Mouse (Mus musculus) kidney, adult 2 months (tissue): Measurements from ENCODE around the gene Prrg2. TPM values are rescaled to one million over a fixed set of nuclear protein-coding genes. Genes with fewer than 3 reads are reported as not detected.

Experiments used
- DNase-seq: peaks from one replicate; pipeline ENCODE4 v3.0.0; 2021
- H3K27ac ChIP-seq: fragments of 200-500 bp; 2 replicates; pipeline ENCODE4 v1.5.1; 2012; ENCODE audit warnings: low read depth, low read length, control low read depth, inconsistent platforms; ENCODE audit not compliant: insufficient read depth
- H3K27me3 ChIP-seq: fragments of 200-500 bp; replicated peaks from 2 replicates; pipeline ENCODE4 v1.6.1; 2012; ENCODE audit warnings: mild to moderate bottlenecking, moderate library complexity, low read length, inconsistent platforms; ENCODE audit not compliant: control insufficient read depth, insufficient read depth
- H3K36me3 ChIP-seq: fragments of 200-500 bp; 2 replicates; pipeline ENCODE4 v1.6.1; 2012; ENCODE audit warnings: mild to moderate bottlenecking, moderate library complexity, low read length, inconsistent platforms; ENCODE audit not compliant: control insufficient read depth, insufficient read depth
- H3K4me1 ChIP-seq: fragments of 200-500 bp; 2 replicates; pipeline ENCODE4 v1.6.1; 2011; ENCODE audit warnings: low read length; ENCODE audit not compliant: control insufficient read depth, insufficient read depth
- H3K4me3 ChIP-seq: fragments of 200-500 bp; 2 replicates; pipeline ENCODE4 v1.5.1; 2011; ENCODE audit warnings: mild to moderate bottlenecking, low read depth, low read length, control low read depth; ENCODE audit not compliant: insufficient read depth
- CTCF ChIP-seq: fragments of 200-500 bp; conservative IDR thresholded peaks from 2 replicates; pipeline ENCODE4 v1.5.1; 2011; ENCODE audit warnings: low read depth, mild to moderate bottlenecking, control low read depth, low read length, moderate library complexity, mixed read lengths; ENCODE audit not compliant: insufficient read depth, insufficient read length
- POLR2A ChIP-seq: fragments of 200-500 bp; IDR thresholded peaks from one replicate; pipeline ENCODE4 v1.6.1; 2011; ENCODE audit warnings: low read depth, low read length, control low read depth
- WGBS: fragments of 180-500 bp; shearing (Covaris S2); methylation state at CpG from one replicate; pipeline ENCODE4 v1.1.7; 2018; 5-methylcytosine and 5-hydroxymethylcytosine counted together
- polyA plus RNA-seq: library from polyadenylated mRNA; depleted of rRNA; stranded (reverse); fragments of >200 nt; gene quantifications from 2 replicates; pipeline ENCODE4 v1.2.3, GENCODE M21; 2012

Prrg2 gene
- polyA plus RNA-seq, 1 experiment = 80.9 TPM

DNA sequence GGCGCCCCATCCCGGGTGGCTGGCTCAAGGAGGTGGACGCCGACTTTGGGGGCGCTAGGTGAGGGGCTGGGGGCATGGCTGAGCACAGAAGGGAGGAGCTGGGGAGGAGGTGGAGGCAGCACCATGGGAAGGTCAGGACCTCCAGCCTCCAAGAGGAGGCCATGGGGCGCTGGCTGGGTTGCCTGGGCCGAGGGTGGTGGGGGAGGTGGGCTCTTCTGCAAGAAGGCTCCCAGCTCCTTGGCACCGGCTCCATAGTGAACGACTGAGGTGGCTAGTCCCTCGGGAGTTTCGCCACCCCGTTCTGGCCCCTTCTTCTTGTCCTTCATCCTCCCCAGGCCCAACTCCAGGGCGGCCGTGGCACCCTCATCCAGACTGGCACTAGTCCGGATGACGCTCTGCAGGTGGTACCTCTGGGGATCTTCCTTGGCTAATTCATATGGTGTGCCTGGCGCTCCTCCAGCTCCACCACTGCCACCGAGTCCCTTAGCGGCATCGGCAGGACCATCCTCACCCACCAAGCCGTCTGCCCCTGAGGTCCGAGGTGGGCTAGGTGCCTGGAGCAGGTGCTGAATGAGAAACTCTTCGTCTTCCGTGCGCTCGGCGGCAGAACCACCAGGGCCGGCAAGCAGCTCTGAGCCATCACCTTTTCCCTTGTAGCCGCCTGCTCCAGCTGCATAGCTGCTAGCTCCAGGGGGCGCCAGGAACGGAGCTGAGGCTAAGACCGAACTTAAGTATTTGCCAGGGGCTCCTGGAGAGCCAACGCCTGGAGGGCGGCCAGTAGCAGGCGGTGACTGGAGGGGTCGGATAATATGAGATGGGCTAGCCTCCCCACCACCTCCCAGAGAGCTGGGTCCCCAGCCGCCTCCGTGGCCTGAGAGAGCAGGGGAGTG is 14.2 kb downstream of the Prrg2 start:
- no peak overlapping the region for H3K4me3 ChIP-seq
- 92% methylated on average over 38 of the region's 38 CpGs for WGBS

DNA sequence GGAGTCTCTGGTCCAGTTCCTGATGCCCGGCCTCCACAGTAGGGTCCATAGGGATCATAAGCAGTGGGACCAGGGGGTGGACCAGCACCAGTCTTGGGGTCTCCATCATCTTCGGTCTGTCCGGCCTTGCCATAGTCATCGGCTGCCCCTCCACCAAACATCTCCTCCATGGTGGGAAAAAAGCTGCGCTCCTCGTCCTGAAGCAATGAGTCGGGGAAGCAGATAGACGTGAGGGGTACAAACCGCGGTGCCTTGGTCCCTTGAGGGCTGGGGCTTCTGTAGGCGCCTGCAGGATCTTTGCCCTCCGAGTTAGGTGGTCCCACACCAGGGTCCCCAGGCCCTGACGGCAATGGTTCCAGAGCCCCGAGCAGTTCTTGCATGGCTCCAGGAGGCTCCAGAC is 15.0 kb downstream of the Prrg2 start:
- no peak overlapping the region for H3K27ac ChIP-seq
- H3K27me3 ChIP-seq = no peaks in the 10 kb centered on the region
- TF ChIP-seq CTCF (no peak), POLR2A (no peak)
- no peak for DNase-seq
- 94% methylated on average over 14 of the region's 14 CpGs for WGBS
- peaks cover 2% of the 10 kb centered on the region; the same call in 1 of the 2 replicates for H3K36me3 ChIP-seq
- peaks cover 8% of the 10 kb centered on the region; the same call in 1 of the 2 replicates for H3K4me1 ChIP-seq
- H3K4me3 ChIP-seq = no peak overlapping the region

More for the DNA sequence above, 14.2 kb downstream of the Prrg2 start:
- DNase-seq = no peak
- peaks cover 8% of the 10 kb centered on the region; the same call in 1 of the 2 replicates for H3K4me1 ChIP-seq
- H3K27ac ChIP-seq = no peak overlapping the region
- H3K36me3 ChIP-seq = no peaks in the 10 kb centered on the region; the same call in 1 of the 2 replicates
- TF ChIP-seq CTCF = no peak
- TF ChIP-seq POLR2A = no peak
- no peaks in the 10 kb centered on the region for H3K27me3 ChIP-seq

DNA sequence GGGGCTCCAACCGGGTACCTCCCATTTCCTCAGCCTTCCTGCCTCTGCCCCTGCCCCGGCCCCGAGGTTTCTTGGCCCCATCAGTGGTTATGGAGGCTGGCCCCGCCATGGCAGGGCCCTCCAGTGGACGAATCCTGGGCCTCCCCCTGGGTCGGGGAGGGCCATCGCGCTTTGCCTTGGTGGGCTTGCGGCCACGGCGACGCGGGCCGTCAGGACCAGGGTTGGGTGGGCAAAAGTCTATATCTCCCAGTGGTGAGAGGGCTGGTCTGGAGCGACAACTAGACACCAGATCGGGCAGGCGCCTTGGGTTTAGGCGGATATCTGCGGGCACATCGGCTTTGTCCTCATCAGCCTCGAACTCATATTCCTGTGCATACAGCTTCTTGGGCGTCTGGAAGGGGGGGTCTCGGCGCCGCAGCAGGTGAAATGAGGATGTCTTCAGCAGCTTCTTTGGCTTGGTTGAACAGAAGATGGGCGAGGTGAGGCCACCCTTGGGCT is 15.6 kb downstream of the Prrg2 start:
- TF ChIP-seq POLR2A (no peak), CTCF (no peak)
- no peaks in the 10 kb centered on the region for H3K27me3 ChIP-seq
- H3K36me3 ChIP-seq = peaks cover 2% of the 10 kb centered on the region; the same call in 1 of the 2 replicates
- 92% methylated on average over 26 of the region's 26 CpGs for WGBS
- no peak for DNase-seq
- H3K4me3 ChIP-seq = no peak overlapping the region
- no peak overlapping the region for H3K27ac ChIP-seq
- peaks cover 6% of the 10 kb centered on the region; the same call in 1 of the 2 replicates for H3K4me1 ChIP-seq

GRCm38 (mm10) chr7:45045741-45046140 is 16.7 kb downstream of the Prrg2 start:
- peaks cover 2% of the 10 kb centered on the region; the same call in 1 of the 2 replicates for H3K36me3 ChIP-seq
- H3K27ac ChIP-seq = no peak overlapping the region
- TF ChIP-seq POLR2A = no peak
- no peak for TF ChIP-seq CTCF
- DNase-seq = no peak
- H3K4me3 ChIP-seq = no peak overlapping the region
- WGBS = 86% methylated on average over 22 of the region's 22 CpGs
- no peaks in the 10 kb centered on the region for H3K27me3 ChIP-seq
- no peaks in the 10 kb centered on the region for H3K4me1 ChIP-seq

DNA sequence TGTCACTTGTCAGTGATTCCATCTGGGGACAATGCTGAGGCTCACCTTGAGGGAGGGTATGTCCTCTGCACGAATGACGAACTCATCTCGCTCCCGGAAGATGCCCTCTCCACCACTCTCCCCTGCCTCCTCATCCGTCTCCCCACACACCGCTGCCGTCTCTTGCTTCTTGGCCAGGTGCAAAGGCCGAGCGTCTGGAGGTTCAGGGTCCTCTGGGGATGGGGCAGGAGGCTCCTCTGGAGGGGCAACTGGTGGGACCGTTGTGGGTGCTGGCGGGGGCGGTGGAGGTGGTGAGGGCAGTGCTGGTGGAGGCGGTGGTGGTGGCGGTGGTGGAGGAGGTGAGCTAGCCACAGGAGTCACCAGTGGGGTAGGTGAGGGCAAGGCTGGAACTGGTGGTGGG is 19.2 kb downstream of the Prrg2 start:
- Histone ChIP-seq H3K4me3 (no peak overlapping the region), H3K4me1 (no peaks in the 10 kb centered on the region), H3K27ac (no peak overlapping the region), H3K36me3 (peaks cover 2% of the 10 kb centered on the region; the same call in 1 of the 2 replicates), H3K27me3 (no peaks in the 10 kb centered on the region)
- no peak for TF ChIP-seq POLR2A
- TF ChIP-seq CTCF = no peak
- WGBS = 90% methylated on average over 14 of the region's 14 CpGs
- DNase-seq = no peak

GRCm38 (mm10) chr7:45040851-45041250 is 21.6 kb downstream of the Prrg2 start:
- peaks cover 2% of the 10 kb centered on the region; the same call in 1 of the 2 replicates for H3K36me3 ChIP-seq

DNA sequence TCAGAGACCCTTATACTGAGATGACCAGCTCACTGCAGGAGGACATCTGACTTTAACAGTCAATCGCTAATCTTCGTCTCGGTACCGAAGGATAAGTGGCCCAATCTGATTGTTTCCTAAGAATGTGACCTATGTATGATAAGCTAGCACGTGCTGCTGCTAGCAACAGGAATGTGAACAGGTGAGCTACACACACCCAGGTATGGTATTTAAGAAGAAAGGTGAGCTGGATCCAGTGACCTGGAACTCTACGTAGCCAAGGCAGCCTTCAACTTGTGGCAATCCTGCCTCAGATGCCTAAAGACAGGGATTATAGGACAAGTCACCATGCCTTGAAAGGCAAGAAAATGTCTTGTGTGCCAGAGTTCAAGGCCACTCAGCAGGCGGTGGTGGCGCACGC is 24.1 kb downstream of the Prrg2 start:
- H3K4me3 ChIP-seq = no peak overlapping the region
- no peak overlapping the region for H3K27ac ChIP-seq
- H3K36me3 ChIP-seq = peaks cover 8% of the 10 kb centered on the region
- no peak for DNase-seq
- 91% methylated on average over 9 of the region's 9 CpGs for WGBS
- H3K27me3 ChIP-seq = no peaks in the 10 kb centered on the region
- TF ChIP-seq POLR2A (no peak), CTCF (no peak)
- no peaks in the 10 kb centered on the region for H3K4me1 ChIP-seq

More at GRCm38 (mm10) chr7:45040851-45041250, 21.6 kb downstream of the Prrg2 start:
- Histone ChIP-seq H3K4me1 (no peaks in the 10 kb centered on the region), H3K27ac (no peak overlapping the region), H3K27me3 (no peaks in the 10 kb centered on the region), H3K4me3 (no peak overlapping the region)
- TF ChIP-seq POLR2A (no peak), CTCF (no peak)
- WGBS = 89% methylated on average over 9 of the region's 9 CpGs
- DNase-seq = no peak
